Mouse (Mus musculus) ES-E14 (cell line): Measurements from ENCODE around the gene Tfap4.

Experiments
- HCFC1 ChIP-seq: IDR thresholded peaks from 2 replicates; pipeline ENCODE4 v1.6.1; 2012; ENCODE audit warnings: low read length, inconsistent platforms, borderline replicate concordance; ENCODE audit not compliant: insufficient read depth
- ZC3H11A ChIP-seq: IDR thresholded peaks from 2 replicates; pipeline ENCODE4 v1.6.1; 2012; ENCODE audit warnings: low read depth, mild to moderate bottlenecking, inconsistent platforms, low read length, borderline replicate concordance
- ZNF384 ChIP-seq: IDR thresholded peaks from 2 replicates; pipeline ENCODE4 v1.6.1; 2012; ENCODE audit warnings: low read depth, low read length, inconsistent platforms

DNA sequence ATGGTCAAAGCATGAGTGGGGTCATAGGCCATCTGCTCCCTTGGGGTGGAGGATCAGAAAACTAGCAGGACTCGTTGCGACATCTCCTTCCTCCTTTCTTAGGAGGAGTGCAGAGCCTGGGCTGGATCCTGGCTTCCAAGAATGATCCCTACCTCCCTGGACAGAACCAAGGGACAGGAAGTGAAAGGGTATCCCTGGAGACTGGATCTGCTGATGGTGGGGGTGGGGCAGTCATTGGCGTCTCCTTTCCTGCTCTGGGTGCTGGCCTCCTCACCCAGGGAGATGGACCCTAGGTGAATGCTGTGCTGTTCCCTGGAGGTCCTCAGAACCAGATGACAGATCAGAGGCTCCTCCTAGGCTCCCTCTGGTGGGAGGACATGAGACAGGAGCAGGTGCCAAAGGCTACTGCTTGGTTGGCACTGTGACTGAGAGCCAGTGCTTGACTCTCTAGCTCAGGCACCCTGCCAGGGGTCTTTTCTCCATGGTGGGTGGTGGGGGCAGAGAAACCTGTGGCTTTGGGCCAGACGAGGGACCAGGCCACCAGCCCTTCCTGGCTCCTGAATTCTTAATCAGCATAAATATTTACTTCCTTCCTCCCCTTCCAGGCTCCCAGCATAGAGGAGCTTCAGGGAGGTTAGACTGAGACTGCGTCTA lies 46.9 kb upstream of the Tfap4 start:
- TF ChIP-seq ZNF384 (no peak), ZC3H11A (no peak), HCFC1 (no peak)
